Mouse (Mus musculus): Measurements from ENCODE around the gene Blm. TPM values are rescaled to one million over a fixed set of nuclear protein-coding genes. Genes with fewer than 3 reads are reported as not detected.

Gene Blm
- 26.7 and 29.7 TPM in 2 replicates for polyA plus RNA-seq (2016; fragmentation: Nextera tagmentation; extraction: Ambion mirVana)

DNA sequence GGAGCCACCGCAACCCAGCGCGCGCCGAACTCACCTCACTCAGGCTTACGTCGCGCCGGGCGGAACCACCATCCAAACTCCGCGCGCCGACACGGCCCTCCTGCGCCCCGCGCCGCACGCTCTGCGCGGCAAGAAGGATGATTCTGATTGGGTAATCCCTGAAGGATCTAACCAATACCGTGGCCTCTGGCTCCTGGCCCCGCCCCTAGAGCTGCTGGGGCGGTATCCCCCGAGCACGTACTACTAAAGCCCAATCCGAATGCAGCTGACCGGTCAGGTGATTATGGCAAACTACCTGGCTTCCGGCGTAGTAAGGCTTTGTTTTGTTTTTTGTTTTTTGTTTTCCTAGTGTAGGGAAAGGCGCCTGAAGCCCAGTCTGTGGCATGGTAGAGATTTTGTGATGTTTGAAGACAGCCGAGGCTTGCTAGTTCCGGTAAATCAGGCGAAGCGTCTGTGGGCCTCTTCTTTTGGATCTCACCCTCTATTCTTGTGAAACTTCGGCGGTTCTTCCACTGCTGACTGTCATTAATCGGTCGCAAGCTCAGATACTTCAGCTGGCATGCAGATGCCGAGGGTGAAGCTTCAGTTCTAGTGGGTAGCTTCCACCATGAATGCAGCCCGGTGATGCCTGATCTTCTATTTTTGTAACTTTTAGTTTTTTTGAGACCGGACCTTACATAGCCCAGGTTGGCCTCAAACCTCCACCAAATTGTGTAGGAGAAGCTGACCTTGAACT, at the start of gene Blm:
Gene Blm (minus strand): TSS at position 111 of the 736 bp plus-strand sequence.
- Histone ChIP-seq H3K36me3 (no peaks in the 10 kb centered on the region), H3K9ac (peak within 1 kb of the TSS; percentile 79), H3K9me3 (replicated peaks) (no peaks in the 10 kb centered on the region), H3K27me3 (replicated peaks) (no peaks in the 10 kb centered on the region), H3K4me1 (replicated peaks) (peaks cover 15% of the 10 kb centered on the region), H3K4me2 (peak within 1 kb of the TSS; percentile 88), H3K4me3 (peak within 1 kb of the TSS; percentile 77), H3K27ac (ENCODE audit: poor library complexity, severe bottlenecking) (peak within 1 kb of the TSS; percentile 86)
- peak; percentile 100 for ATAC-seq (ENCODE audit: insufficient number of reproducible peaks, low FRiP score)
- under 1% methylated on average over 43 of the region's 43 CpGs for WGBS

DNA sequence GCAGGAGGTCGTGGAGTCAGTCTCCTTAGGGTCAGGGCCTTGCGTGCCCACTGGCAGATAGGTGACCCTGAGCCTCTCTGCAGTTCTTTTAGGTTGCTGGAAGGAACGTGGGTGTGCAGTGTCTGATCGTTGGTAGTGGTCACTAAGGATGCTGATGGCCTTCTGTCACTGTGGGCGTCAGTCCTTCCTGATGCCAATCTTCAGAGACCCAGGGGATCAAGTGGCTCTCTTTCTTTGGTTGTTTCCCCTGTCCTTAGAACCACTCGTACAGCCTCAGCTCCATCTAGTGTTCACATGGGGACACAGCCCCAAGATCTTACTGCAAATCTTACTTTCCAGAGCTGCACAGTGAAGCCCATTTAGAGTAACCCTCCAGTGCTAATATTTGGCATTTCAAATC, 49.1 kb upstream of the Blm start:
- Histone ChIP-seq H3K27me3 (replicated peaks) (no peaks in the 10 kb centered on the region), H3K4me3 (no peak overlapping the region), H3K4me2 (no peak overlapping the region), H3K27ac (ENCODE audit: poor library complexity, severe bottlenecking) (no peak overlapping the region), H3K36me3 (peaks cover 8% of the 10 kb centered on the region), H3K4me1 (replicated peaks) (peaks cover 26% of the 10 kb centered on the region), H3K9me3 (replicated peaks) (0 out of 2 replicates have a peak, but pooled peaks cover 4% of the 10 kb centered on the region), H3K9ac (no peak overlapping the region)
- no peak for ATAC-seq (ENCODE audit: insufficient number of reproducible peaks, low FRiP score)
- WGBS = 30% methylated on average over 6 of the region's 6 CpGs

DNA sequence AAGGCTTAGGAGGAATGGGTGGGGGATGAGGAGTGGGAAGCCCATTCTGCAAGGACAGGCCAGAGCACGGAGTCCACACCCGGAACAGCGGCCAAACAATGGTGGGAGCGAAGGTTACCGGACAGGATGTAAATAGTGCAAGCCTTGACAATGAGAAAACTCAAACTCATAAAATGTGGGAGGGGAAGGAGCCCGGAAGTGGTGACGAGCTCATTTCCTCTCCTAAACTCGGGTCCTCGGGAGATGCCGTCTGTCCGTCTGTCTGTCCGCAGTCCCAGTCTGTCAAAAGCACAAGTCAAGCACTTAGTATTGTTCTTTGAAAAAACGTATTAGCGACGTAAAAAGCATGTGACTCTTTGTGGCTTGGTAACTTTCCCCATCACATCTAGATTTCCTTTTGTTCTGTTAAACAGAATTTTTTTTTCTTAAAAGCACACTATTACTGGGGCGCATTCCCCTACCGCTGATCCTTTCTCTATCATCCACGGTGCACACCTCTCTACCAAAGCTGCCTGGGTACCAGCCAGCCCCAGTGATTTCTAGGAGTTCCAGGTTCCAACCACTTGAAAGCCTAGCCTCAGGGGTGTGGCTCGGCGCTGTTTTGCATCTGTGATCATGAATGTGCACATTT, 48.0 kb upstream of the Blm start:
- ATAC-seq (ENCODE audit: insufficient number of reproducible peaks, low FRiP score) = 0 out of 2 replicates have a peak, but pooled peaks have one; percentile 52
- H3K4me2 ChIP-seq = peak overlapping the region; percentile 14; the same call in 1 of the 2 replicates
- H3K4me3 ChIP-seq = no peak overlapping the region
- H3K27ac ChIP-seq (ENCODE audit: poor library complexity, severe bottlenecking) = no peak overlapping the region
- H3K36me3 ChIP-seq = no peaks in the 10 kb centered on the region
- peaks cover 25% of the 10 kb centered on the region for H3K4me1 ChIP-seq (replicated peaks)
- no peaks in the 10 kb centered on the region for H3K27me3 ChIP-seq (replicated peaks)
- 0 out of 2 replicates have a peak, but pooled peaks cover 4% of the 10 kb centered on the region for H3K9me3 ChIP-seq (replicated peaks)
- no peak overlapping the region for H3K9ac ChIP-seq
- whole genome bisulfite sequencing = 56% methylated on average over 20 of the region's 20 CpGs

DNA sequence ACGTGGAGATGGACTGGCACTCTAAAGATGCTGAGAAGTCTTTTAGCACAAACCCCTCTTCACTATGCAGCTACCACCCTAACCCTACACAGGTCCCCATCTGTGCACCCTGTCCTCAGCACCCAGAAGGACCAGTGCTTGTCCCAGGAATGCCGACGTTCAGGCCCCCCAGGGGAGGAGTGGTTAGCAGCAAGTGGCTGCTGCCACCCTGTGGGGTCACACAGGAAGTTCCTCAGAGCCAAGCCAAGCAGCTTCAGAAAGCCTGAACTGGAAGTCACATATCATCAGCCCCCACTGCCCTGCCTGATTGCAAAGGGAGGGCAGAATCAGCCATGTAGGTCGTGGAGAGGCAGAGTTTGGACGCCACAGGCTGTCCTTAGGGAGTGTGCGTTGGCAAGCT, 45.4 kb upstream of the Blm start:
- Histone ChIP-seq H3K27me3 (replicated peaks) (no peaks in the 10 kb centered on the region), H3K27ac (ENCODE audit: poor library complexity, severe bottlenecking) (no peak overlapping the region), H3K9ac (0 out of 2 replicates have a peak overlapping the region, but pooled peaks have one; percentile 21), H3K36me3 (no peaks in the 10 kb centered on the region), H3K4me3 (no peak overlapping the region), H3K4me2 (no peak overlapping the region), H3K4me1 (replicated peaks) (peaks cover 8% of the 10 kb centered on the region; the same call in 1 of the 2 replicates), H3K9me3 (replicated peaks) (0 out of 2 replicates have a peak, but pooled peaks cover 4% of the 10 kb centered on the region)
- ATAC-seq (ENCODE audit: insufficient number of reproducible peaks, low FRiP score) = no peak
- WGBS = 22% methylated on average over 6 of the region's 6 CpGs

DNA sequence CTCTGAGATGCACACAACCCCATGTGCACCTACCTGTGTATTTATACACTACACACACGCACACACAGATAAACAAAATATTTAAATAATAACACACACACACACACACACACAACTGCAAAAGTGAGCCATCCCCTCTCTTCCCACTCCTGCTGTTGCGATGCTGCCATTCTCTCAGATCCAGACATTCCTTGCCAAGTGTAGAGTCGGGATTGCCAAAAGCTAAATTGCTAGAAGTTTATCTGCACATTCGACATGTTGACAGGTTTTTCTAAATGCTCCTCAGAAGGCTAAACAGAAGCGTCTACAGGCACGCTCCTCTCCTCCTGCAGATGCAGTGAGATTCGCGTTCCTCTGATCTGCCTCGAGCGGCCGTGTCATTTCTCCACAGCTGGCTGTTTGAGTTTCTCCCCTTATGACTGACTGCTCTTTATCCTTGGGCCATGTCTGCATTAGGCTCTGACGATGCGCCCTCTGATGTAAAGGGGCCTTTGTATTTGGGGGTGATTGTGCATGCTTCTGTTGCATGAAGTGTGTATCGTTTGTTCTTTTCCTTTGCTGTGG, 42.6 kb upstream of the Blm start:
- no peak for ATAC-seq (ENCODE audit: insufficient number of reproducible peaks, low FRiP score)
- Histone ChIP-seq H3K27me3 (replicated peaks) (no peaks in the 10 kb centered on the region), H3K9me3 (replicated peaks) (0 out of 2 replicates have a peak, but pooled peaks cover 4% of the 10 kb centered on the region), H3K9ac (no peak overlapping the region), H3K4me2 (no peak overlapping the region), H3K4me3 (no peak overlapping the region), H3K27ac (ENCODE audit: poor library complexity, severe bottlenecking) (no peak overlapping the region), H3K36me3 (no peaks in the 10 kb centered on the region), H3K4me1 (replicated peaks) (peaks cover 8% of the 10 kb centered on the region; the same call in 1 of the 2 replicates)
- 51% methylated on average over 14 of the region's 14 CpGs for WGBS

DNA sequence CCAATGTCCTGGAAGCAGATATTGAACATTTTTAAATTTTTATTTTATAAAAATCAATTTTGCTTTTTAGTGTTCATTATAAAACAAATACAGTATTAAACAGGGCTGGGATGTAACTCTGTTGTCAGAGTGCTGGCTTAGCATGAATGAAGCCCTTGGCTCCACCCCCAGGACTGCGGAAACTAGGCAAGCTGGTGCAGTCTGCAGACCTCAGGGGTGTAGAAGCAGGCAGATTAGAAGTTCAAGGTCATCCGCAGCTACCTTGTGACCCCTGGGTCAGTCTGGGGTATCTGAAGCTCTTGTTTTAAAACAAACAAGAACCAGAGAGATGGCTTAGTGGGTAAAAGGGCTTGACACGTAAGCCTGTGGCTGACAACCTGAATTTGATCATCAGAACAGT, 41.7 kb upstream of the Blm start:
- H3K27ac ChIP-seq (ENCODE audit: poor library complexity, severe bottlenecking) = no peak overlapping the region
- ATAC-seq (ENCODE audit: insufficient number of reproducible peaks, low FRiP score) = no peak
- 65% methylated on average over 3 of the region's 3 CpGs for WGBS
- 0 out of 2 replicates have a peak, but pooled peaks cover 4% of the 10 kb centered on the region for H3K9me3 ChIP-seq (replicated peaks)
- no peak overlapping the region for H3K9ac ChIP-seq
- peaks cover 8% of the 10 kb centered on the region; the same call in 1 of the 2 replicates for H3K4me1 ChIP-seq (replicated peaks)
- no peaks in the 10 kb centered on the region for H3K27me3 ChIP-seq (replicated peaks)
- no peak overlapping the region for H3K4me2 ChIP-seq
- no peak overlapping the region for H3K4me3 ChIP-seq
- no peaks in the 10 kb centered on the region for H3K36me3 ChIP-seq

DNA sequence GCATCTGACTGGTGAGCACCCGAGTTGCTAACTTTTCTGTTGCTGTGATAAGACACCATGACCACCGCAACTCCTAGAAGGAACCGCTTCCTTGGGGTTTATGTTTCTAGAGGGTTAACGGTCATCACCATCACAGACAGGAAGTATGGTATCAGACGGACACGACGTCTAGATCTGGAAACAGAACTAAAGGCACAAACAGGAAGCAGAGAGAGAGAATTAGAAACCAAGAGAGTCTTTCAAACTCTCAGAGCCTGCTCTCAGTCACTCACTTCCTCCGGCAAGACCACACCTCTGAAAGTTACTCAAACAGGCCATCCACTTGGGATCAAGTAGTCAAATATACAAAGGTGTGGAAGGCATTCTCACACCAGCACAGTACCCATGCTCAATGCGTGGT, 40.8 kb upstream of the Blm start:
- Histone ChIP-seq H3K4me2 (no peak overlapping the region), H3K9ac (no peak overlapping the region), H3K4me1 (replicated peaks) (peaks cover 6% of the 10 kb centered on the region; the same call in 1 of the 2 replicates), H3K9me3 (replicated peaks) (0 out of 2 replicates have a peak, but pooled peaks cover 4% of the 10 kb centered on the region), H3K27ac (ENCODE audit: poor library complexity, severe bottlenecking) (no peak overlapping the region), H3K4me3 (no peak overlapping the region), H3K36me3 (no peaks in the 10 kb centered on the region), H3K27me3 (replicated peaks) (no peaks in the 10 kb centered on the region)
- WGBS = 55% methylated on average over 9 of the region's 9 CpGs
- no peak for ATAC-seq (ENCODE audit: insufficient number of reproducible peaks, low FRiP score)

DNA sequence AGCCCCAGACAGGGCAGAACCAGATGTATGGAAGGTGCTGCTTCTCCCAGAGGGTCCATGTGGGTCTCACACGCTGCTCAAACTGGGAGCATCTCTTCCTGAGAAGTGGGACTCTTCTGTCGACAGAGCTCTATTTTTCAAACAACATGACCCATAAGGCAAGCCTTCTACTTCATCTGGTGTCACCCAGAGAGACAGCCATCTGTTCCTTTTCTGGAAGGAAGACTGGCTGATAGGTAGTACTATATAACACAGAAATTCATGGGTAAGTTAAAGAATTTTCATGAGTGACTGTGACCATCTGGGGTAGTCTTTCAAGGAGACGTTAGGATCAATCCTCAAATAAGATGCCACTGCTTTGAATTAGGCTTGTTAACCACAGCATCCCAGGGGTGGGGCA, 38.2 kb upstream of the Blm start:
- Histone ChIP-seq H3K36me3 (no peaks in the 10 kb centered on the region), H3K4me1 (replicated peaks) (no peaks in the 10 kb centered on the region), H3K4me2 (no peak overlapping the region), H3K9ac (no peak overlapping the region), H3K4me3 (no peak overlapping the region), H3K27me3 (replicated peaks) (no peaks in the 10 kb centered on the region), H3K27ac (ENCODE audit: poor library complexity, severe bottlenecking) (no peak overlapping the region), H3K9me3 (replicated peaks) (no peaks in the 10 kb centered on the region)
- no peak for ATAC-seq (ENCODE audit: insufficient number of reproducible peaks, low FRiP score)
- WGBS = 55% methylated on average over 3 of the region's 3 CpGs

DNA sequence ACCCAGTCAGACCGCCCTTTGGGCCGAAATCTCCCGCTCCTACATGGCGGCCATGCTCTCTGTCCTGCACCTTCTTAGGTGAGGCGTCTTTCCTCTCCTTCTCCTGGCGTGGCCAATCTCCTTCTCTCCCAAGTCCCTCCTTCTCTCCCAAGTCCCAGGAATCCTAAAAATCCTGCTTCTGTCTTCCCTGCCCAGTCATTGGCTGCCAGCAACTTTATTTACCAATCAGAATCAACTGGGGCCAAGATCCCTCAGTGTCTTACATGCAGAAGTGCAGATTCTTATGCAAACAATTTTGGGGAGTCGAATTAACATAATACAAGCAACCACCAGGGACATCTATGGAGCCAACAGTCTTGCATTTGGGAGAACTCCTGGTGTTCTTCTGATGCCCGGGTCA, 33.1 kb upstream of the Blm start:
- no peak for ATAC-seq (ENCODE audit: insufficient number of reproducible peaks, low FRiP score)
- no peak overlapping the region for H3K4me3 ChIP-seq

DNA sequence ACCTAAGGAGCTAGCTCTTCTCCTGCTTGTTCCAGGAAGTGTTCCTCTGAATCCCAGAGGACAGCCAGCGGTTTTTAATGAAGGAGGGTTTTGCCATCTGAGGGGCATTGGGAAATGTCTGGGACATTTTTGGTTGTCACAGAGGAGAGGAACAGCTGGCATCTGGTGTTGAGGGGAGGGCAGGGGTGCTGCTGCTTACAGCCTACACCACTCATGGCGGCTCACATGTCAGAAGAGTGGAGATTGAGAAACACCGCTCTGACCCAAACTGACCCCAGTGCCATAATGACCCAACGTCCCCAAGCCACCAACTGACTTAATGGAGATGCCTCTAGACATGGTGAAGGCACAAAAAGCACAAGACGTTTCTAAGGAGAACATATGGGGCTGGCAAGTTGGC, 27.0 kb upstream of the Blm start:
- peaks cover 8% of the 10 kb centered on the region for H3K4me1 ChIP-seq (replicated peaks)
- H3K27ac ChIP-seq (ENCODE audit: poor library complexity, severe bottlenecking) = no peak overlapping the region
- no peak overlapping the region for H3K9ac ChIP-seq
- no peaks in the 10 kb centered on the region for H3K9me3 ChIP-seq (replicated peaks)
- H3K27me3 ChIP-seq (replicated peaks) = no peaks in the 10 kb centered on the region
- no peak overlapping the region for H3K4me2 ChIP-seq
- H3K4me3 ChIP-seq = no peak overlapping the region
- WGBS = 71% methylated on average over 5 of the region's 5 CpGs
- no peak for ATAC-seq (ENCODE audit: insufficient number of reproducible peaks, low FRiP score)
- H3K36me3 ChIP-seq = no peaks in the 10 kb centered on the region

More for the DNA sequence above, 33.1 kb upstream of the Blm start:
- 82% methylated on average over 8 of the region's 8 CpGs for WGBS
- H3K9ac ChIP-seq = no peak overlapping the region
- H3K4me2 ChIP-seq = no peak overlapping the region
- H3K27me3 ChIP-seq (replicated peaks) = no peaks in the 10 kb centered on the region
- no peaks in the 10 kb centered on the region for H3K36me3 ChIP-seq
- H3K9me3 ChIP-seq (replicated peaks) = no peaks in the 10 kb centered on the region
- H3K27ac ChIP-seq (ENCODE audit: poor library complexity, severe bottlenecking) = no peak overlapping the region
- no peaks in the 10 kb centered on the region for H3K4me1 ChIP-seq (replicated peaks)

DNA sequence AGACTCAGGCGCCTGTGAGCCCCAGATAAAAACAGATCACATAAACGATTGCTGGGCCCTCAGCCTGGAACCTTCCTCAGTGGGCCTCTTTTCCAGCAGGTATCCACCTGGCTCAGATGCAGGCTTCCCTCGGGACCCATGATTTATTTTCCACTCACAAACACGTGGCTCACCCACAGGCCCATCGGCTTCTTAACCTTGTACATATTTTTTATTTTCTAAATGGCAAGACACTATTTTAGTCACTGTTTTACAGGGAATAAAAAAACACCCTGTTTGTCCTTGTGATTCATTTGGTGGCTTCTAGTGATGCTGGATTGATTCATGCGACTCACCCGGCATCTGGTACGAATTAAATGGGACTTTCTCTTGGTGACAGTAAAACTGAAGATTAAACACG, 26.4 kb upstream of the Blm start:
- WGBS = 70% methylated on average over 9 of the region's 9 CpGs
- no peak for ATAC-seq (ENCODE audit: insufficient number of reproducible peaks, low FRiP score)
- H3K36me3 ChIP-seq = no peaks in the 10 kb centered on the region
- H3K4me3 ChIP-seq = no peak overlapping the region
- no peak overlapping the region for H3K4me2 ChIP-seq
- no peak overlapping the region for H3K9ac ChIP-seq
- no peaks in the 10 kb centered on the region for H3K27me3 ChIP-seq (replicated peaks)
- H3K4me1 ChIP-seq (replicated peaks) = peaks cover 15% of the 10 kb centered on the region
- no peak overlapping the region for H3K27ac ChIP-seq (ENCODE audit: poor library complexity, severe bottlenecking)
- no peaks in the 10 kb centered on the region for H3K9me3 ChIP-seq (replicated peaks)

Measured in heart, embryonic 12.5 days (tissue).